Mouse (Mus musculus) lung, postnatal 0 days (tissue): ENCODE data around the gene Pxmp4.

Experiments
- CTCF ChIP-seq: IDR thresholded peaks from 2 replicates; pipeline ENCODE4 v1.5.1; 2016; ENCODE audit warnings: antibody characterized with exemption, mild to moderate bottlenecking
- EP300 ChIP-seq: IDR thresholded peaks from 2 replicates; pipeline ENCODE4 v1.6.1; 2016; ENCODE audit warnings: antibody characterized with exemption, mild to moderate bottlenecking, control low read depth

GRCm38 (mm10) chr2:154617061-154617460, 13.6 kb upstream of the Pxmp4 start:
- TF ChIP-seq CTCF (no peak), EP300 (no peak)
